Mouse (Mus musculus) kidney, embryonic 14.5 days (tissue): ENCODE results near the gene Plekhg5. TPM values are rescaled to one million over a fixed set of nuclear protein-coding genes. Genes with fewer than 3 reads are reported as not detected.

Experiments
- ATAC-seq: fragments of 200-750 bp; cut with Nextera tagmentation; 2 replicates; pipeline ENCODE4 v1.8.0; 2017; ENCODE audit warnings: moderate number of reproducible peaks, mild to moderate bottlenecking, moderate TSS enrichment, moderate library complexity; ENCODE audit not compliant: low FRiP score, low TSS enrichment
- H3K27ac ChIP-seq: fragments of 300-500 bp; sonication (generic); 2 replicates; pipeline ENCODE4 v1.5.1; 2014; ENCODE audit warnings: low read depth, mild to moderate bottlenecking, low read length, moderate library complexity, mixed read lengths
- H3K27me3 ChIP-seq: fragments of 300-500 bp; sonication (generic); 2 replicates; pipeline ENCODE4 v1.6.1; 2014; ENCODE audit warnings: mild to moderate bottlenecking, low read length; ENCODE audit not compliant: control insufficient read depth, insufficient read depth
- H3K36me3 ChIP-seq: fragments of 300-500 bp; sonication (generic); 2 replicates; pipeline ENCODE4 v1.6.1; 2014; ENCODE audit warnings: low read length, mixed read lengths; ENCODE audit not compliant: control insufficient read depth, insufficient read depth
- H3K4me1 ChIP-seq: fragments of 300-500 bp; sonication (generic); 2 replicates; pipeline ENCODE4 v1.6.1; 2014; ENCODE audit warnings: low read length, mixed read lengths; ENCODE audit not compliant: control insufficient read depth, insufficient read depth
- H3K4me2 ChIP-seq: fragments of 300-500 bp; sonication (generic); replicated peaks from 2 replicates; pipeline ENCODE4 v1.6.1; 2014; ENCODE audit warnings: low read depth, mild to moderate bottlenecking, low read length
- H3K4me3 ChIP-seq: fragments of 300-500 bp; sonication (generic); 2 replicates; pipeline ENCODE4 v1.5.1; 2014; ENCODE audit warnings: mild to moderate bottlenecking, low read length
- H3K9ac ChIP-seq: fragments of 300-500 bp; sonication (generic); 2 replicates; pipeline ENCODE4 v1.6.1; 2014; ENCODE audit warnings: low read depth, mild to moderate bottlenecking, low read length, moderate library complexity
- H3K9me3 ChIP-seq: fragments of 300-500 bp; sonication (generic); 2 replicates; pipeline ENCODE4 v1.6.1; 2016; ENCODE audit warnings: low read length; ENCODE audit not compliant: control insufficient read depth
- WGBS: fragments of 180-500 bp; shearing (Covaris S2); extraction: QIAGEN DNeasy Blood & Tissue Kit; methylation state at CpG from one replicate; pipeline ENCODE4 v1.1.7; 2014; 5-methylcytosine and 5-hydroxymethylcytosine counted together
- polyA plus RNA-seq: library from polyadenylated mRNA; unstranded; fragments of >200 nt; fragmentation: Nextera tagmentation; extraction: Ambion mirVana; gene quantifications from 2 replicates; pipeline ENCODE4 v1.2.1, GENCODE M21; 2014

The Plekhg5 gene
- polyA plus RNA-seq, 1 experiment from 2014 or later, result 16.1 TPM

- H3K9ac ChIP-seq, result no peak overlapping the region
- no peaks in the 10 kb centered on the region for H3K27me3 ChIP-seq
- no peak overlapping the region for H3K4me2 ChIP-seq
- peaks cover 20% of the 10 kb centered on the region for H3K4me1 ChIP-seq
- H3K9me3 ChIP-seq, result no peaks in the 10 kb centered on the region; the same call in 1 of the 2 replicates
- 89% methylated on average over 3 of the region's 3 CpGs for WGBS
- no peak overlapping the region for H3K27ac ChIP-seq
- no peak overlapping the region for H3K4me3 ChIP-seq
- no peaks in the 10 kb centered on the region for H3K36me3 ChIP-seq
- no peak for ATAC-seq
Observed at GRCm38 (mm10) chr4:152079261-152079660, 7.0 kb downstream of the Plekhg5 start.

GRCm38 (mm10) chr4:152079931-152080330 is 7.6 kb downstream of the Plekhg5 start:
- H3K36me3 ChIP-seq, result no peaks in the 10 kb centered on the region
- H3K27me3 ChIP-seq, result no peaks in the 10 kb centered on the region
- no peak overlapping the region for H3K4me3 ChIP-seq
- no peak overlapping the region for H3K4me2 ChIP-seq
- no peak overlapping the region for H3K27ac ChIP-seq
- no peak for ATAC-seq
- H3K4me1 ChIP-seq, result peaks cover 20% of the 10 kb centered on the region
- no peak overlapping the region for H3K9ac ChIP-seq
- H3K9me3 ChIP-seq, result no peaks in the 10 kb centered on the region
- WGBS, result 40% methylated on average over 7 of the region's 7 CpGs

- Histone ChIP-seq H3K36me3 (0 out of 2 replicates have a peak, but pooled peaks cover 3% of the 10 kb centered on the region), H3K4me2 (no peak overlapping the region), H3K9me3 (no peaks in the 10 kb centered on the region), H3K4me3 (no peak overlapping the region), H3K27ac (no peak overlapping the region), H3K4me1 (peaks cover 24% of the 10 kb centered on the region), H3K27me3 (no peaks in the 10 kb centered on the region; the same call in 1 of the 2 replicates), H3K9ac (no peak overlapping the region)
- ATAC-seq, result no peak
- WGBS, result 66% methylated on average over 7 of the region's 7 CpGs
Observed at GRCm38 (mm10) chr4:152083611-152084220, 11.4 kb downstream of the Plekhg5 start.

- no peak for ATAC-seq
Observed at GRCm38 (mm10) chr4:152084616-152085015, 12.3 kb downstream of the Plekhg5 start.

GRCm38 (mm10) chr4:152086505-152087210 is 14.4 kb downstream of the Plekhg5 start:
- peak overlapping the region; percentile 87 for H3K4me2 ChIP-seq
- H3K9me3 ChIP-seq, result no peaks in the 10 kb centered on the region
- H3K27ac ChIP-seq, result peak overlapping the region; percentile 59
- ATAC-seq, result peak; percentile 83
- H3K4me3 ChIP-seq, result peak overlapping the region; percentile 84
- peak overlapping the region; percentile 88 for H3K9ac ChIP-seq
- H3K27me3 ChIP-seq, result no peaks in the 10 kb centered on the region; the same call in 1 of the 2 replicates
- H3K4me1 ChIP-seq, result peaks cover 17% of the 10 kb centered on the region
- WGBS, result under 1% methylated on average over 52 of the region's 92 CpGs
- H3K36me3 ChIP-seq, result peaks cover 14% of the 10 kb centered on the region; the same call in 1 of the 2 replicates

More at GRCm38 (mm10) chr4:152084616-152085015, 12.3 kb downstream of the Plekhg5 start:
- 83% methylated on average over 7 of the region's 7 CpGs for WGBS
- Histone ChIP-seq H3K36me3 (peaks cover 7% of the 10 kb centered on the region; the same call in 1 of the 2 replicates), H3K9me3 (no peaks in the 10 kb centered on the region), H3K9ac (no peak overlapping the region), H3K4me2 (no peak overlapping the region), H3K4me3 (no peak overlapping the region), H3K27ac (no peak overlapping the region), H3K27me3 (no peaks in the 10 kb centered on the region; the same call in 1 of the 2 replicates), H3K4me1 (peaks cover 24% of the 10 kb centered on the region)

- H3K9ac ChIP-seq, result peak overlapping the region; percentile 88
- WGBS, result 5% methylated on average over 12 of the region's 12 CpGs
- H3K4me2 ChIP-seq, result peak overlapping the region; percentile 87
- H3K27ac ChIP-seq, result peak overlapping the region; percentile 59
- H3K9me3 ChIP-seq, result no peaks in the 10 kb centered on the region
- H3K27me3 ChIP-seq, result no peaks in the 10 kb centered on the region; the same call in 1 of the 2 replicates
- ATAC-seq, result peak; percentile 9; the same call in 1 of the 2 replicates
- peaks cover 14% of the 10 kb centered on the region; the same call in 1 of the 2 replicates for H3K36me3 ChIP-seq
- H3K4me3 ChIP-seq, result peak overlapping the region; percentile 84
- H3K4me1 ChIP-seq, result peaks cover 22% of the 10 kb centered on the region
Observed at GRCm38 (mm10) chr4:152087211-152088081, 15.1 kb downstream of the Plekhg5 start.

- Histone ChIP-seq H3K9me3 (no peaks in the 10 kb centered on the region), H3K9ac (peak overlapping the region; percentile 88; the same call in 1 of the 2 replicates), H3K4me1 (peaks cover 27% of the 10 kb centered on the region), H3K27ac (no peak overlapping the region), H3K4me2 (peak overlapping the region; percentile 87), H3K4me3 (peak overlapping the region; percentile 84), H3K27me3 (no peaks in the 10 kb centered on the region; the same call in 1 of the 2 replicates), H3K36me3 (peaks cover 14% of the 10 kb centered on the region; the same call in 1 of the 2 replicates)
- WGBS, result 48% methylated on average over 4 of the region's 4 CpGs
- no peak for ATAC-seq
Observed at GRCm38 (mm10) chr4:152088133-152088532, 15.8 kb downstream of the Plekhg5 start.

- Histone ChIP-seq H3K4me1 (peaks cover 27% of the 10 kb centered on the region), H3K4me3 (no peak overlapping the region), H3K9me3 (no peaks in the 10 kb centered on the region), H3K27ac (no peak overlapping the region), H3K36me3 (peaks cover 14% of the 10 kb centered on the region; the same call in 1 of the 2 replicates), H3K9ac (no peak overlapping the region), H3K4me2 (no peak overlapping the region), H3K27me3 (no peaks in the 10 kb centered on the region; the same call in 1 of the 2 replicates)
- WGBS, result 44% methylated on average over 8 of the region's 8 CpGs
- no peak for ATAC-seq
Observed at GRCm38 (mm10) chr4:152088556-152089120, 16.3 kb downstream of the Plekhg5 start.
